Mouse (Mus musculus) lung, postnatal 0 days (tissue): Measurements from ENCODE around the gene Bricd5. TPM values are rescaled to one million over a fixed set of nuclear protein-coding genes. Genes with fewer than 3 reads are reported as not detected.

Experiments
- ATAC-seq: fragments of 200-750 bp; cut with Nextera tagmentation; 2 replicates; pipeline ENCODE4 v1.8.0; 2017; ENCODE audit warnings: moderate library complexity
- DNase-seq: peaks from one replicate; pipeline ENCODE4 v3.0.0-alpha.2; 2016; ENCODE audit warnings: low spot score
- H3K27ac ChIP-seq: fragments of 300-500 bp; sonication (generic); 2 replicates; pipeline ENCODE4 v1.5.1; 2014; ENCODE audit warnings: antibody characterized with exemption, mild to moderate bottlenecking, low read length, mixed read lengths
- H3K27me3 ChIP-seq: fragments of 300-500 bp; sonication (generic); replicated peaks from 2 replicates; pipeline ENCODE4 v1.6.1; 2014; ENCODE audit warnings: low read length, mixed read lengths; ENCODE audit not compliant: insufficient read depth
- H3K36me3 ChIP-seq: fragments of 300-500 bp; sonication (generic); 2 replicates; pipeline ENCODE4 v1.6.1; 2014; ENCODE audit warnings: low read length, mixed read lengths; ENCODE audit not compliant: insufficient read depth
- H3K4me1 ChIP-seq: fragments of 300-500 bp; sonication (generic); 2 replicates; pipeline ENCODE4 v1.6.1; 2014; ENCODE audit warnings: antibody characterized with exemption, low read depth, low read length, mixed read lengths; ENCODE audit not compliant: insufficient read depth
- H3K4me2 ChIP-seq: fragments of 300-500 bp; sonication (generic); replicated peaks from 2 replicates; pipeline ENCODE4 v1.6.1; 2014; ENCODE audit warnings: low read depth, mild to moderate bottlenecking, low read length, moderate library complexity, mixed read lengths
- H3K4me3 ChIP-seq: fragments of 300-500 bp; sonication (generic); 2 replicates; pipeline ENCODE4 v1.5.1; 2014; ENCODE audit warnings: low read depth, low read length
- H3K9ac ChIP-seq: fragments of 300-500 bp; sonication (generic); replicated peaks from 2 replicates; pipeline ENCODE4 v1.6.1; 2014; ENCODE audit warnings: low read depth, mild to moderate bottlenecking
- H3K9me3 ChIP-seq: fragments of 300-500 bp; sonication (generic); 2 replicates; pipeline ENCODE4 v1.6.1; 2016; ENCODE audit warnings: low read length, mixed read lengths
- CTCF ChIP-seq: IDR thresholded peaks from 2 replicates; pipeline ENCODE4 v1.5.1; 2016; ENCODE audit warnings: antibody characterized with exemption, mild to moderate bottlenecking
- EP300 ChIP-seq: IDR thresholded peaks from 2 replicates; pipeline ENCODE4 v1.6.1; 2016; ENCODE audit warnings: antibody characterized with exemption, mild to moderate bottlenecking, control low read depth
- WGBS: fragments of 180-500 bp; shearing (Covaris S2); extraction: QIAGEN DNeasy Blood & Tissue Kit; methylation state at CpG from one replicate; pipeline ENCODE4 v1.1.7; 2014; 5-methylcytosine and 5-hydroxymethylcytosine counted together
- polyA plus RNA-seq: library from polyadenylated mRNA; unstranded; fragments of >200 nt; fragmentation: Nextera tagmentation; extraction: Ambion mirVana; gene quantifications from 2 replicates; pipeline ENCODE4 v1.2.1, GENCODE M21; 2015

The Bricd5 gene
- polyA plus RNA-seq, 1 experiment from 2014 or later = not detected

DNA sequence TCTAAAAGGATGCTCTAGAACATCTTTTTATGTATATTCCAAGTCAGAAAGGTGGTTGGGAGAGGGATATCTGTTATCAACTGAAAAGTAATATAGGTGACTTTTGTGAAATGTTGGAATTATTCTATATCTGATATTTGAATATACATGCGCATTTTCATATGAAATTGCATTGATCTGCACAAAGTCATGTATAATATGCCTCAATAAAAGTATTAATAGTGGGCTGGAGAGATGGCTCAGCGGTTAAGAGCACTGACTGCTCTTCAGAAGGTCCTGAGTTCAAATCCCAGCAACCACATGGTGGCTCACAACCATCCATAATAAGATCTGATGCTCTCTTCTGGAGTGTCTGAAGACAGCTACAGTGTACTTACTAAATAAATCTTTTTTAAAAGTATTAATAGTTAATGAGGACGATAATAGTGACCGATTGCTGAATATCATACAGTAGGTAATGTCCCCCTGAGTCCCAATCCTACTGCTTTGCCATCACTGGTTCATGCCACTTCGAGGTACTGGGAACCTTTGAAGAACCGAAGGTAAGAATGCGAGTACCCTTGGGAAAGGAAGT, 4.3 kb upstream of the Bricd5 start:
- no peaks in the 10 kb centered on the region for H3K27me3 ChIP-seq
- TF ChIP-seq CTCF (no peak), EP300 (no peak)
- no peak for ATAC-seq
- H3K4me1 ChIP-seq = peaks cover 20% of the 10 kb centered on the region; the same call in 1 of the 2 replicates
- H3K27ac ChIP-seq = peak overlapping the region; percentile 34
- WGBS = 17% methylated on average over 7 of the region's 7 CpGs
- no peaks in the 10 kb centered on the region for H3K36me3 ChIP-seq
- H3K9me3 ChIP-seq = no peaks in the 10 kb centered on the region
- peak overlapping the region; percentile 73 for H3K4me3 ChIP-seq
- no peak for DNase-seq
- peak overlapping the region; percentile 85 for H3K4me2 ChIP-seq
- H3K9ac ChIP-seq = peak overlapping the region; percentile 64; the same call in 1 of the 2 replicates

DNA sequence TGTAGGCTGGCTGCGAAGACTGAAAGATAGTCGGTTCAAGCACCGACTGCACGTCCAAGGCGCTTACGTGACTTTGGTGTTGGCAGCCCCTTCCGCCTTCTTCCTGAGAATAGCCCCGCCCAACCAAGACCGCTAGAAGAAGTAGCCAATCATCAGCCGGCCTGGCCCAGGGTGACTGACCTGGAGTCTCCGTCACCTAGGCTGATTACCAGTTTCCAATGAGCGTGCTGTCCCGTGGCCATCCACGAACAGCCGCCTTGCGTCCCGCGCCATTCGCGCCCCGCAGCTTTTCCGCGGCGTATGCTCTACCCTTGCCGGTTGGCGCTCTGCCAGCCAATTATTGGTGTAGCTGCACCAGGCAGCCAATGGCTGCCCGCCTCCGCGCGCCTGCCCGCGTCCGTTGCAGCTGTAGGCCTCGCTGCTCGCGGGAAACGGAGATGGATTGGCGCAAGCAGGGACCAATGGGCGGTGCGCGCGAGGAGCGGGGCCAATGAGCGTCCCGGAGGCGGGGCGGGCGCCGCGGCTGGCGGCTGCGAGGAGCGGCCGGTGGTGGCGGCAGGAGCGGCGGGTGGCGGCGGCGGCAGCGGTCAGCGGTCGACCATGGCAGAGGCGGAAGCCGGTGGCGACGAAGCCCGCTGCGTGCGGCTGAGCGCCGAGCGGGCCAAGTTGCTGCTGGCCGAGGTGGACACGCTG, 3.6 kb upstream of the Bricd5 start, which contains the start of the genes E4f1 and Pgp:
TSS of gene E4f1 (minus strand) at position 404 of the 693 bp plus-strand sequence.
TSS of gene Pgp (plus strand) at position 483 of the 693 bp plus-strand sequence.
- ATAC-seq = peak; percentile 99
- H3K4me1 ChIP-seq = peaks cover 20% of the 10 kb centered on the region; the same call in 1 of the 2 replicates
- peak within 1 kb of the TSS; percentile 85 for H3K4me2 ChIP-seq
- peak; percentile 19; the same call in 1 of the 2 replicates for TF ChIP-seq CTCF
- no peak for TF ChIP-seq EP300
- peak within 1 kb of the TSS; percentile 73 for H3K4me3 ChIP-seq
- under 1% methylated on average over 61 of the region's 75 CpGs for WGBS
- 0 out of 2 replicates have a peak, but pooled peaks cover 4% of the 10 kb centered on the region for H3K36me3 ChIP-seq
- peak within 1 kb of the TSS; percentile 75 for H3K27ac ChIP-seq
- H3K9ac ChIP-seq = peak within 1 kb of the TSS; percentile 64
- H3K9me3 ChIP-seq = no peaks in the 10 kb centered on the region
- H3K27me3 ChIP-seq = no peaks in the 10 kb centered on the region
- peak; percentile 99 for DNase-seq

- ATAC-seq (peak; percentile 43), DNase-seq (peak; percentile 46)
- H3K4me1 ChIP-seq = peaks cover 20% of the 10 kb centered on the region; the same call in 1 of the 2 replicates
- no peaks in the 10 kb centered on the region for H3K9me3 ChIP-seq
- peak overlapping the region; percentile 85 for H3K4me2 ChIP-seq
- H3K27ac ChIP-seq = peak overlapping the region; percentile 75
- H3K36me3 ChIP-seq = peaks cover 12% of the 10 kb centered on the region; the same call in 1 of the 2 replicates
- H3K27me3 ChIP-seq = no peaks in the 10 kb centered on the region
- H3K9ac ChIP-seq = peak overlapping the region; percentile 64
- H3K4me3 ChIP-seq = peak overlapping the region; percentile 73
- under 1% methylated on average over 64 of the region's 68 CpGs for WGBS
- TF ChIP-seq CTCF (no peak), EP300 (no peak)
These were observed 2.8 kb upstream of the Bricd5 start for GRCm38 (mm10) chr17:24470701-24471527.

DNA sequence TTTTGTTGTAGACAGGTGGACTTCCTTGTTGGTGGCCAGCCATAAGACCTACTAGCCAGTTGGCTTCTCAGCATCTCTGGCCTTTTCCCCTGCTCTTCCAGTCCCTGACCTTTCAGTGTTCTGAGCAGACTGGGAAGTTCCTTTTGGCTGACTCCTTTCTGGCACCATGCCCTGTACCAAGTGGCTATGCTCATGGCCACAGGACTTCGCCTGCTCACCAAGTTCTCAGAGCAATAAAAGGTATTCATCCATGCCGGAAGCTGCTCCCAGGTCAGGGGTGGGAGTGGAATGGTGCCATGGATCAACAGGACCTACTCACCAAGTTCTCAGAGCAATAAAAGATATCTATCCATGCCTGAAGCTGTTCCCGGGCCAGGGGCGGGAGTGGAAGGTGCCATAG, 1.2 kb upstream of the Bricd5 start:
- no peak for ATAC-seq

DNA sequence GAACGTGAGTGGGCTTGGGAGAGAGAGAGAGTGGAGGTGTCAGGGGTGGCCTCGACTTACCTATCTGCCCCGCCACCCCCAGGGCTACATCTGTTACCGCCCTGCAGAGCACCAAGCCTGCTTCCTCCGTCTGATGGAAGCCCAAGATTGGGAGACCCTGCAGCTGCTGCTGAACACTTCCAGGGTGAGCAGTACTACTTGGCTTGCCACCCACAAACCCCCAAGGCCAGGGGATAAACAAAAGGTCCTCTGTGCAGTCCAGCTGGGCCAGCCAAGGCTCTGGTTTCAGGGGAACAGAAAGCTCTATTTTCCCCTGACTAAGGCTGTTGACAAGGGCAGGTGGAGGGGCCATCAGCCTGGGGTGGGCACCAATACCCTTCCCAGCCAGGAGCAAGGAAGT, 873 bp downstream of the Bricd5 start:
- Histone ChIP-seq H3K9ac (no peak overlapping the region), H3K4me3 (no peak overlapping the region), H3K9me3 (no peaks in the 10 kb centered on the region), H3K36me3 (peaks cover 17% of the 10 kb centered on the region; the same call in 1 of the 2 replicates), H3K4me2 (no peak overlapping the region), H3K27ac (no peak overlapping the region), H3K4me1 (peaks cover 28% of the 10 kb centered on the region; the same call in 1 of the 2 replicates), H3K27me3 (no peaks in the 10 kb centered on the region)
- no peak for DNase-seq
- TF ChIP-seq EP300 = no peak
- TF ChIP-seq CTCF = no peak
- no peak for ATAC-seq
- 83% methylated on average over 5 of the region's 5 CpGs for WGBS

More for the DNA sequence above, 1.2 kb upstream of the Bricd5 start:
- WGBS = 56% methylated on average over 4 of the region's 4 CpGs
- Histone ChIP-seq H3K4me1 (peaks cover 20% of the 10 kb centered on the region; the same call in 1 of the 2 replicates), H3K36me3 (peaks cover 17% of the 10 kb centered on the region; the same call in 1 of the 2 replicates), H3K4me3 (no peak overlapping the region), H3K4me2 (no peak overlapping the region), H3K27me3 (no peaks in the 10 kb centered on the region), H3K27ac (no peak overlapping the region), H3K9ac (no peak overlapping the region), H3K9me3 (no peaks in the 10 kb centered on the region)
- TF ChIP-seq CTCF = no peak
- no peak for TF ChIP-seq EP300
- DNase-seq = peak; percentile 67
